Mouse (Mus musculus): Measurements from ENCODE around the gene Mfsd4b2. TPM values are rescaled to one million over a fixed set of nuclear protein-coding genes. Genes with fewer than 3 reads are reported as not detected.

Gene Mfsd4b2
- polyA plus RNA-seq, 1 experiment from 2014 or later = not detected

- Histone ChIP-seq H3K27me3 (replicated peaks) (no peaks in the 10 kb centered on the region), H3K36me3 (peaks cover 13% of the 10 kb centered on the region), H3K4me3 (no peak overlapping the region), H3K4me2 (no peak overlapping the region), H3K4me1 (replicated peaks) (no peaks in the 10 kb centered on the region), H3K9me3 (replicated peaks) (no peaks in the 10 kb centered on the region), H3K9ac (no peak overlapping the region), H3K27ac (ENCODE audit: poor library complexity, severe bottlenecking) (no peak overlapping the region)
- 49% methylated on average over 3 of the region's 3 CpGs for WGBS
- no peak for ATAC-seq (ENCODE audit: insufficient number of reproducible peaks, low FRiP score)
These were observed 38.1 kb downstream of the Mfsd4b2 start for GRCm38 (mm10) chr10:39888621-39889020.

Other genes starting within 250 kb of the Mfsd4b2 start
- 12.7 and 15.0 TPM in 2 replicates for gene Rev3l, start 194.8 kb downstream of the Mfsd4b2 start, polyA plus RNA-seq (2016; fragmentation: Nextera tagmentation; extraction: Ambion mirVana)
- gene Mfsd4b4, start 27.7 kb downstream of the Mfsd4b2 start, polyA plus RNA-seq (2016; fragmentation: Nextera tagmentation; extraction: Ambion mirVana) = 5.6 and 6.0 TPM in 2 replicates
- gene Mfsd4b3, start 33.2 kb upstream of the Mfsd4b2 start, polyA plus RNA-seq (2016; fragmentation: Nextera tagmentation; extraction: Ambion mirVana) = 0.55 and 0.74 TPM in 2 replicates
- gene Mfsd4b5, start 59.7 kb upstream of the Mfsd4b2 start, polyA plus RNA-seq (2016; fragmentation: Nextera tagmentation; extraction: Ambion mirVana) = 0.09 and 0.19 TPM in 2 replicates
- gene Mfsd4b1, start 98.3 kb upstream of the Mfsd4b2 start, polyA plus RNA-seq (2016; fragmentation: Nextera tagmentation; extraction: Ambion mirVana) = 0.24 and 0.57 TPM in 2 replicates
- 22.1 and 22.5 TPM in 2 replicates for gene Slc16a10, start 215.3 kb upstream of the Mfsd4b2 start, polyA plus RNA-seq (2016; fragmentation: Nextera tagmentation; extraction: Ambion mirVana)